Mouse (Mus musculus): Measurements from ENCODE around the gene Igf1.

Gene Igf1

GRCm38 (mm10) chr10:87861104-87861455 lies 3.0 kb downstream of the Igf1 start:
- no peak for DNase-seq

GRCm38 (mm10) chr10:87862899-87863298 lies 4.8 kb downstream of the Igf1 start:
- no peak for DNase-seq

GRCm38 (mm10) chr10:87863326-87863725 lies 5.3 kb downstream of the Igf1 start:
- DNase-seq, result no peak

GRCm38 (mm10) chr10:87865712-87866111 lies 7.6 kb downstream of the Igf1 start:
- no peak for DNase-seq

GRCm38 (mm10) chr10:87866448-87866847 lies 8.4 kb downstream of the Igf1 start:
- DNase-seq, result no peak

GRCm38 (mm10) chr10:87867217-87867616 lies 9.2 kb downstream of the Igf1 start:
- no peak for DNase-seq

- no peak for DNase-seq
Observed at GRCm38 (mm10) chr10:87867631-87868030, 9.6 kb downstream of the Igf1 start.

GRCm38 (mm10) chr10:87868349-87869053 lies 10.4 kb downstream of the Igf1 start:
- no peak for DNase-seq

GRCm38 (mm10) chr10:87869151-87869550 lies 11.1 kb downstream of the Igf1 start:
- DNase-seq, result no peak

- no peak for DNase-seq
Observed at GRCm38 (mm10) chr10:87869691-87870090, 11.6 kb downstream of the Igf1 start.

GRCm38 (mm10) chr10:87871863-87872647 lies 14.0 kb downstream of the Igf1 start:
- DNase-seq, result no peak

GRCm38 (mm10) chr10:87872854-87873253 lies 14.8 kb downstream of the Igf1 start:
- no peak for DNase-seq

- DNase-seq, result no peak
Observed at GRCm38 (mm10) chr10:87873516-87873915, 15.5 kb downstream of the Igf1 start.

GRCm38 (mm10) chr10:87880071-87880785 lies 22.2 kb downstream of the Igf1 start:
- DNase-seq, result no peak

GRCm38 (mm10) chr10:87885326-87886040 lies 27.4 kb downstream of the Igf1 start:
- no peak for DNase-seq

GRCm38 (mm10) chr10:87889850-87890249 lies 31.8 kb downstream of the Igf1 start:
- no peak for DNase-seq

GRCm38 (mm10) chr10:87892256-87892655 lies 34.2 kb downstream of the Igf1 start:
- no peak for DNase-seq

GRCm38 (mm10) chr10:87893272-87893671 lies 35.2 kb downstream of the Igf1 start:
- no peak for DNase-seq

GRCm38 (mm10) chr10:87894461-87895120 lies 36.5 kb downstream of the Igf1 start:
- DNase-seq, result no peak

- DNase-seq, result no peak
Observed at GRCm38 (mm10) chr10:87895351-87895750, 37.3 kb downstream of the Igf1 start.

GRCm38 (mm10) chr10:87897331-87897730 lies 39.3 kb downstream of the Igf1 start:
- DNase-seq, result no peak

- DNase-seq, result no peak
Observed at GRCm38 (mm10) chr10:87898826-87899225, 40.8 kb downstream of the Igf1 start.

Data from cerebellum, postnatal 36 days (tissue).